Mouse (Mus musculus): ENCODE measurements around the gene Camk2d.

Camk2d gene

DNA sequence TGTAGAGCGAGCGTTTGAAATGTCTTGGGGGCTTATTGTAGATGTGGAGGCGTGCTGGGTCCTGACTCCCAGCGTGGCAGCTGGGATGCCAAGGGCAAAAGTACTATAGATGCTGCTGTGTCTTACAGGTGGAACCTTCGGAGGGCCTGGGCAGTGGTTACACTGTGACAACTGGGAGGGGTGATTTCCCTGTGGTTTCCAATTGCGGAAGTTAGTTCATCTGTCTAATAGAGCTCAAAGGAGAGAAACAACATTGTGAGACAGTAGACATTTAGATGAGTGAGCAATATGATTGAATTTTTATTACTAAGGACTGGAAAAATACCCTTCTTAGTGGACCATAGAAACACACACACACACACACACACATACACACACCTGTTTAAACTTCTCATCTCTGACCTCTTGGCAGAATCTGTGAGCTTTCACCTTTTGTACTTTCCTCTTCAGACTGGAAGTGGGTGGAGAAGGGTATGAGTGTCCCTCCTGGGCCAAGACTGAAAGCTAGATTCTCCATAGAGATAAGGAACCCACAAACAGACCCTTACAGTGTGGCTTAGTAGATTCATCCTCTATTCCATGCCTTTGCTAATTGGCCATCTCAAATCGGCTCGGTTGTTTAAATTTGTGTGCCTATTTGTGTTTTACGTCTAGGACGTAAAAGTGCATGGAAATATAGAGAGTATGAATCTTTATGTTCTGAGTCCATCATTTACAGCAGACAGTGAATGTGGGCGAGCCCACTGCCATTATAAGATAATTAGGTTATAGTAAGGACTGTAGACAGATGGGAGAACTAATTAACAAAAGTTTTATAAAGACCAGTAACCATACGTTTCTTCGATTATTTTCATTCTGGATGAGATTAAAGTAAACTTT is 94.8 kb downstream of the Camk2d start:
- no peak for DNase-seq (ENCODE audit: low spot score)

DNA sequence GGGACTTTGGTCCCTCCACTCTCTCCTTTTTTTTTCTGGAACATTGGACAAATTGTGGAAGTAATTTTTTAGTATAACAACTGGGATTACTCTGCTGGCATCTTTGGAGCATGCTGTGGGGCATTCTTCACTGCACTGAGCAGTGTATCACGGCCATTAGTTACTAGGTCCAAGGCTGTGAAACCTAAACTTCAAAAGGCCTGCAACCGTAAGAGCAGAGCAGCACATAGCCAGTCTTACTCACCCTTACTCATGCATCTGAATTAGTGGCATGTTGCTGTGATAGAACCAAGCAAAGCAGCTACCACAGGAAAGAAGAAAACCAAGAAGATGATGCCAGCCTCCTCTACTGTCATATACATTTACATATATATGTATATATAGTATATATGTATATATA is 95.5 kb downstream of the Camk2d start:
- DNase-seq (ENCODE audit: low spot score) = no peak

GRCm38 (mm10) chr3:126692797-126693196 is 96.7 kb downstream of the Camk2d start:
- DNase-seq (ENCODE audit: low spot score) = no peak

DNA sequence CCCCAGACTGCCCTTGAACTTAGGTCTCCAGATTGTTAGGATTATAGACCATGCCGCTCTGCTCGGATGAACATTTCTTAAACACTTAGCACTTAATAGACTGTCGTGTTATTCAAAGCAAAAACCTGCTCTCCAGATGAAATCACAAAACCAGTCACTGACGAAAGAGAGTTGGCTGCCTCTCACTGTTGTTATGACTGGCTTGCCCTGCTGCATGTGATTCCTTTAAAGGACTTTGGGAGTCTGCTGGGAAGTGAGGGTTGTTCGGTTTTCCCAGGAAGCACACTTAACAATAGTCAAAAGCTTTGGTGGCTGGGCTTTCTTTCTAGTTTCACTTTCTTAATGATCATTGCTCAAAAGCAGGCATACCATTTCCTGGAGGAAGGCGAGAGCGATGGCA is 97.2 kb downstream of the Camk2d start:
- no peak for DNase-seq (ENCODE audit: low spot score)

DNA sequence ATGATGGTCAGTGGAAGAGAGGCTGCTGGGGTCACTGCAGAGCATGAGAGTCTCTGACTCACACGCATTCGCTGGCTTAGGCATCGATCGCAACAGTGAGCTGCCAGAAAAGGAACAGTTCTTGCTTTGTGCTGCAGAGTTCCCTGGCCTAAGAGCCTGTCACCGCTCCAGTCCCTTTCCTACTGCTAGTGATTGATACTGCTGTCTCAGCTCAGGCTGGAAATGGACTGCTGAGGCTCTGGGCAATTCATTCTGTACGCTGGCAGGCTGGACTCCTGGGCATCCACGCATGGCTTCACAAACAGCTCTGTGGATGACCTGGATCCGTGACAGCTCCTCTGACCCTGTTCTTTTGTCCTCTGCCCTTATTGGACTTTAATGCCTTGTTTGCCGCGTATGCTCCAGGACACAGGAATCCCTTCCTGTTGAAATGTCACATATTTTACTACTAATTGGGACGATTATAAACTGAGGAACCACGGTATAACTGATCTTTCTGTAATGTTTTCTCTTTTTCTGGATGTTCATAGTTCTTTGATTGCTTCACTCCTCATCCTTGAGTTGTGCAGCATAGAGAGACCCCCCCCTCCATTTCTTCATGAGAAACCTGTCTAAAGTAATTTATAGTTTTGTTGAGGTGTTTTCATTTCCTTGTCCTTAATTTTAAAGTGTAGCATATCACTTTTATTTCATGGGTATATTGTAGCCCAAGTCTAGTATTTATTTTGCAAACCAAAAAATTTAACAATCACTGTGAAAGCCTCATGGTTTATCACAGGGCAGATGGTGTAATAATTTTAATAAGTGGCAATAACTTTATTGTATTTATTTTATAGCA is 99.6 kb downstream of the Camk2d start:
- DNase-seq (ENCODE audit: low spot score) = peak; percentile 85

DNA sequence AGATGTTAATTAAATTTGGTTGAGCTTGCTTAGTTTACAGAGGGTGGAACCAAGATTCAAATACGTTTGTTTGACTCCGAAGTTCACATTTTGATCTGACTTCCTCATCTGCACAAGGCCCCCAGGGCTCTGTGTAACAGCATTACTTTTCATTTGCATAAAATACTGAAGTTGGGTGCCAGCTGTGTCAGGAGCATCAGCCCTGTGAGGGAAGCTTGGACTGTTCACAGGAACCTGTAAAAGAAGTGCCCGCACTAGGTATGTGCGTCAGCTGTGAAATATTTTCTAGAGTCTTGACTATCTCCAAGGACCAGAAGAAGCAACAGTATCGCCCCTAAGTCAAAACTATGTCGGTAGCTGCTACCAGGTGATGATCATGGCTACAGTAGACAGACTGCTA is 100.5 kb downstream of the Camk2d start:
- no peak for DNase-seq (ENCODE audit: low spot score)

GRCm38 (mm10) chr3:126699740-126700139 is 103.6 kb downstream of the Camk2d start:
- DNase-seq (ENCODE audit: low spot score) = no peak

DNA sequence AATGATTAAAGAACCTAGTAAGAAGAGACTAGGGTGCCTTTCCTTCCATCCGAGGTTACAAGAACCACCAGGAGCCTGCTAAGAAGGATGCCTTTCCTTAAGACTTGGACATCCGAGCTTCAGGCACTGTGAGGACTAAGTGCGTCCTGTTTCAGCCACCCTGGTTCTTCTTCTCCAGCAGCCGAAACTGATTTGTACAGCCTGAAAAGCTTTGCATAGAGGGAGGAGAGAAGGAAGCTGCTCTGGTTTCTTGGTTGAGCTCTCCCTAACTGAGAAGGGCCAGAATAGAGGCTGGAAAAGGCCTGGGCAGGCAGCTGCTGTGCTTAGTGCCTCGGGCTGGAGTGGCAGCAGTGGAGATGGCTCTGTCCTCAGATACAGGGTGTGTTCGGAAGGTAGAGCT is 105.0 kb downstream of the Camk2d start:
- DNase-seq (ENCODE audit: low spot score) = no peak

DNA sequence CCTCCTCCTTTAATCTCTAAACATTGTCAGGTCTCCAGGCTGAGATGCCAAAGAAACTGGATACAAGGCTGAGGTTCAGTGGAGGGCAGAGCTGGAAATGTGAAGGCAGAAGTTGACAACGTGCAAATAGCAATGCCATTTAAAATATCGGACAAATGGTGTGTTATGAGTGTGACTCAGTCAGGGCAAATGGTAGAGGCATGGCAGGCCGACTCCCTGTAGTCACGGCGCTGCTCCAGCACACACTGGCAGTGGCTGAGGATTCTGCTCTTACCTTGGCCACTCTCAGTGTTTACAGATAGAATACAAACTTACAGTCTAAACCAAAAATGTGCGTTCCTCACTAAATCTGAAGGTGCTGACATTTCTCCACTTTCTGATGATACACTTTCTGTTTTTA is 105.5 kb downstream of the Camk2d start:
- no peak for DNase-seq (ENCODE audit: low spot score)

- no peak for DNase-seq (ENCODE audit: low spot score)
Measured at GRCm38 (mm10) chr3:126705490-126705889, 109.4 kb downstream of the Camk2d start.

- DNase-seq (ENCODE audit: low spot score) = no peak
Measured at GRCm38 (mm10) chr3:126714281-126714680, 118.2 kb downstream of the Camk2d start.

DNA sequence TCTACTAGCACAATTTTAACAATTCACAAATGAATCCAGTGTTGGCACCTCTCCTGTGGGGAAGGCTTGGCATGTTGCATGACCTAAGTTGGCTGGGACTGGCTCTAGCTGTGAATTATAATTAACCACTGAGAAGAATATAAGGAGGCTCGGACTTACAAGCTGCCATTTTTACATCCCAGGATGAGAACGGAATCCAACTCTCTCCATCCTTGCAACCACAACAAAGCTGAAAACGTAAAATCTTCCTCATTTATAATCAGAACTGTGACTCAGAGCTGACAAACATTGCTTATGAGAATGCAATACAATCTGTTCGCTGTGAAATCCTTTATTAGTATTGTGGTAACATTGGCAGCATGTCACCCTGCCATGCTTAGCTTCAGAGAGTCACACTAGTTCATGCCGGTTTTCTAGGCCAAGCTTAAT is 126.9 kb downstream of the Camk2d start:
- no peak for DNase-seq (ENCODE audit: low spot score)

DNA sequence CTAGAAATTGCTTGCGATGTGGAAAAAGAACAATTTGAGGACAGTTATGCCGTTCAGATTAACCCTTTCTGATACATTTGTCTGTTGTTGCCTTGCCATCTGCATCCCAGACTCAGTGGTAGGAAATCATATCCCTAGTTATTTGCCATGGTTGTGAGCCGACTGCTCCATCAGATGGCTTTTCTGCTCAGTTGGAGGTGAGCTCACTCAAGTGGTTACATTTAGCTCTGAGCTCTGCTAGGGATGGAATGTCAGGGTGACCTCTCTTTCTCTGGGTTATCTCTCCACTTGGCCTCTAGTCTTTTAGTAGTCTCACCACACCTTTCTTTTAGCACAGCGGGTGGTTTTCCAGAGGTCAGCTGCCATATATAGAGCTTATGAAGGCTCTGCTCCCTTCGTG is 127.4 kb downstream of the Camk2d start:
- DNase-seq (ENCODE audit: low spot score) = no peak

DNA sequence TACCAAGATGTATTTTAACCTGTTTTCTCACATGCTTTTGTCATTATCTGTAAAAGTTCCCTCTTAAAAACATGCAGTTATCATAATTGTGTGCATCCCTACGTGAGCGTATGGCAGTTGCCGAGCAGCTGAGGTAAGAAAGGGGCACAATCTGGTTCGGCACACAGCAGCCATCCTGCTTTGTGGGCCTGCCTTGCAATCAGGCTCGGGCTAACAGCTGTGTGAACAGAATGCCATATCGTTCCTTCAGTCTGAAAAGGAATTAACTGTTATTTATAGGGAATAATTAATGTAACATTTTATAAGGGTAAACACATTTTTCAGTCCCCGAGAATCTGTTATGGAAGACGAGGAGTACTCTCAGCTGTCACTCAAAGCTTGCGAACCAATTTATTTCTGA is 129.5 kb downstream of the Camk2d start:
- DNase-seq (ENCODE audit: low spot score) = no peak

DNA sequence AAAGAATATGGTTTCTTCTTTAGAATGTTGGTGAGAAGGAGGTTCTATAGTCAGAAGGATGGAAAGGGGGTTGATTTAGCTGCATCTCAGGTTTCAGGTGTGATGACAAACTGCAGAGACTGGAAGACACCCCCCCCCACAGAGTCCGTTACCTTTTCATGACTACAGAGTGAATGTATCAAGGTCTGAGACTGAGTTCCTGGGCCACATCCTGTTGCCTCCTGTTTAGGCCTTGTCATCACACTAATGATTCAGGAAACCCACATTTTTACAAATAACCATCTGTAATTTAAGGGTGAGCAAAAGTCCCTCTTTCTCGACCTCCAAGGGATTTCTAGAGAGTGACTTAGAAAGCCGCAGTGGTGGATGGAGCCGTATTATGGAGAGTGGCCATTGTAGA is 131.3 kb downstream of the Camk2d start:
- no peak for DNase-seq (ENCODE audit: low spot score)

DNA sequence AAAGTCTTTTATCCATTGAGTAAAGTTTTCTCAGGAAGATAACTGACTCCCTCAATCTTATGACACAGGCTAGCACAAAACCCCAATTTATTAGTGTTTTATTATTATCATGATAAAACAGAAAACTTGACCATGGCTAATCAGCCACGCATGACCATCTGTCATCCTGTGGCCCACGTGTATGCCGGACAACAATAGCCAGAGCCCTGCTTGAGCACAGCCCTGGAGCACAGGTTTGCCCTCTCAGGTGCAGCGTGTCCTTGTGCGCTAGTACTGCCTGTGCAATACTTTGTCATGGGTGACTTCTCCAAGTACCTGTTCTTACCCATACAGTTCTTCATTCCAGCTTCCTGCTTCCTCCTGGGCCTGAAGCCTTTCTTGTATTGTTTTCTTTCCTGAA is 134.3 kb downstream of the Camk2d start:
- DNase-seq (ENCODE audit: low spot score) = no peak

DNA sequence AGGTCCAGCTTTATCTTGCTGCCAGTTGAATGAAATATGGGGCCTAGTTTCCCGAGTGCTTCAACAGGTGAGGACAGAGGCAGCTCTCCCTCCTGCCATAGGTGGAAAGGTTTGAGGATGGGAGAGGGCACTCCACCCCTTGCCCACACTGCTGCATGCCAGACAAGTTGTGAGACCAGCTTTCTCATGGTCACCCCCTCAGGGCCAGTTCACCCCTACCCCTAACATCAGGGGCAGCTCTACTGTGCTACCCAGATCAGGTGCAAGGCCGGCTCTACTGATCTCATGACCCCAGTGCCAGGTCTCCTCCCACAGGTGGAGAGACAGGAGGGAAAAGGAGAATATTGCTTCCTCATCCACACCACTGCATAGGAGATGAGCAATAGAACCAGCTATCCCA is 136.2 kb downstream of the Camk2d start:
- no peak for DNase-seq (ENCODE audit: low spot score)

DNA sequence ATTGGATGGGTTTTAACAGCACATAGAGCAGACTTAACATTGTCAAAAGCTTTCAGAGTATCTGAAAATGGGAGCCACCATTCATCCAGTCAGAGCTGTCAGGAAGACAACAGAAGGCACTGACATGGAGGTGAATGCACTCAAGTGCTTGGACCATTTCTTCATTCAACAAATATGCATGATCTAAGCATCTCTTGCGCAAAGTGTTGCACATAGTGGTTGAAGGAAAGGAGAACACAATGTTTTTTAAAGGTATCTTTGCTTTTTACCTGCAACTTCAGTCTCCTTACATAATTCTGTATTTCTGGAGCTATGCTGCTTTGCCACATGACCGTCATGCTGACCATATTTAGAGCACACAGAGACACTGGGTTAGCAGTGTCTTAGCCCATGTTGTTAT is 138.4 kb downstream of the Camk2d start:
- DNase-seq (ENCODE audit: low spot score) = no peak

DNA sequence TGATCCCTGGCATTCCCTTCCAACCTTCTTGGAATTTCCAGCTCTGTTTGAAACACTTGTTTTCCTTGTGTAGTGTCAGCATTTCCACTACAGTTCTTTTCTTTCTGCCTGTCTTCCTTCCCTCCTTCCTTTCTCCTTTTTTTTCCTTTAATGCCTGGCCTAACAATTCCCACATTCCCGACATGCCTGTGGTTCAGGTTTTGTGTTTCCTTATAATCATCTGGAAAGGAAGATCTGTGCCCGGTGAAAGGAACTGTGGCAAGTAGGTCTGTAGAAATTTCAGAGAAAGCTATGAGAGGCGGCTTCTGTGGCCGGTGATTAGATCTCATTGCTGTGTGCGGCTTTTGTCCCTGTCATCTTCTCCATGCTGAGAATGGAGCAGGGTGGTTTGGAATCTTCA is 139.1 kb downstream of the Camk2d start:
- DNase-seq (ENCODE audit: low spot score) = no peak

GRCm38 (mm10) chr3:126737128-126737527 is 141.0 kb downstream of the Camk2d start:
- DNase-seq (ENCODE audit: low spot score) = no peak

- no peak for DNase-seq (ENCODE audit: low spot score)
Measured at GRCm38 (mm10) chr3:126740146-126740545, 144.0 kb downstream of the Camk2d start.

GRCm38 (mm10) chr3:126744432-126745133 is 148.5 kb downstream of the Camk2d start:
- no peak for DNase-seq (ENCODE audit: low spot score)

All from retina, embryonic 14.5 days (tissue).